Mouse (Mus musculus) retina, postnatal 7 days (tissue): ENCODE measurements around the gene Nrxn1.

Source experiments
- DNase-seq: peaks from one replicate; pipeline ENCODE4 v3.0.0-alpha.2; 2012; ENCODE audit warnings: low read depth, low spot score

The Nrxn1 gene

GRCm38 (mm10) chr17:90088314-90088650 lies 1004.6 kb downstream of the Nrxn1 start:
- DNase-seq: peak; percentile 69

DNA sequence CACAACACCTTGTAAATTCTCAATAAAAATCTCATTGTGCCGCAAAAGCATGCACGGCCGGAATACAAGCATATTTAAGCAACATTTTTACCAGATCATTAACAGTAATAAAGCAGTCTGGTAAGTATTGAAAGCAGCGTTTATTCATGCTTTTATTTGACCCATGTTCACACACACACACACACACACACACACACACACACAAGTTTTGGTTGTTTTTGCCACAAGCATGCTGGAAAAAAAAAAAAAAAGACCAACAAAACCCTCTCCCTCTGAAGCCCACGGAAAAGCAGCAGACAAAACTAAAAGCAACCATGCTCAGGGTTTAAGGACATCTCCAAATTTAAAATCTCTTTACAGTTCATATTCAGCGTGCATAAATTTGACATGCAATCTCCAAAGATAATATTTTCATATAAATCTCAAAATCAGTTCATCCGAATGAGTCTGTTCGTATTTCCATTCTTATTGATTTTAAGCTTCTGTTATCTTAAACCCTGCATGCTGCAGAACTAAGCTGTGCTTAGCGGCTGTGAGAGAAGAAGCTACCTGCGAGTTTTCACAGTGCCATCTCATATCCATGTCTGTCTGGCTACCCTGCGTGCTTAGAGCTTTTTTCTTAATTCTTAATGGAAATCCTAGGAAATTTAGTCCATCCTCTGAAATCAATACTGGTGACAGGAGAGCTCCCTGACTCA lies 1005.1 kb downstream of the Nrxn1 start:
- no peak for DNase-seq

DNA sequence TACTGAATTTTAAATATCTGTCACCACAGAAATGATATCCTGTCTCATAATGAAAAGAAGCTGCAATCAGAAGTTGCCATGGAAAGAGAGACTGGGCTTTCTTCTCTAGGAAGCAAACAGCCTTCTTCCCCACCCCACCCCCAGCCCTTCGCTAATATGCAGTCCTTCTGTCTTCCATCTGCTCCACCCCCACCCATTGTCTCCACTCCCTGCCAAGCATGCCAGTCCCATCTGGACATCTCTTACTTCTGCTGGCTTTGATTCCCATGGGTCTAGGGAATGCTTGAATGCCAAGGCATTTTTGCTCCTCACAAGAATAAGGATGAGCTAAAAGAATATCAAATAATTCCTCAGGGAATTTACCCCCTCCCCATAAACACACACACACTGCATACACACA lies 1006.0 kb downstream of the Nrxn1 start:
- DNase-seq: peak; percentile 42

GRCm38 (mm10) chr17:90079003-90079402 lies 1013.9 kb downstream of the Nrxn1 start:
- no peak for DNase-seq

GRCm38 (mm10) chr17:90078488-90078887 lies 1014.4 kb downstream of the Nrxn1 start:
- DNase-seq: no peak

- DNase-seq: no peak
Observed at GRCm38 (mm10) chr17:90062866-90063265, 1030.0 kb downstream of the Nrxn1 start.

DNA sequence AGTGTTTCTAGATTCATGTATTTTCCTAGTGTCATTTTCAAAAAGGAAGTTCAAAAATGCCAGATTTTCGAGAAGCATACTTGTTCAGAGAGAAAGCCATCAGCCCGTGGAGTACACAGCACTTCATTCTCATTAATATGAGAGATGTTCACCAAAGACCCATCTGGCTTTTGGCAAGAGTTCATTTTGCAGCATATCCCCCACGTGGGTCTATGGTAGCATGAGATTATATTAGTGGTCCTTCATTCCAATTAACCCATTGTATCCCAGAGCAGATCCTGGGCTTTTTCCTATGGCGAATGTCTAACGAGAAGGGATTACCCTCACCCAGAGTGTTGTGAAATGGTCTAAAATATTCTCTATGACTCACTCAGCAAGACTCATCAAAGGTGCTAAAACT lies 1032.0 kb downstream of the Nrxn1 start:
- no peak for DNase-seq

- DNase-seq: no peak
Observed at GRCm38 (mm10) chr17:90060168-90060567, 1032.7 kb downstream of the Nrxn1 start.

DNA sequence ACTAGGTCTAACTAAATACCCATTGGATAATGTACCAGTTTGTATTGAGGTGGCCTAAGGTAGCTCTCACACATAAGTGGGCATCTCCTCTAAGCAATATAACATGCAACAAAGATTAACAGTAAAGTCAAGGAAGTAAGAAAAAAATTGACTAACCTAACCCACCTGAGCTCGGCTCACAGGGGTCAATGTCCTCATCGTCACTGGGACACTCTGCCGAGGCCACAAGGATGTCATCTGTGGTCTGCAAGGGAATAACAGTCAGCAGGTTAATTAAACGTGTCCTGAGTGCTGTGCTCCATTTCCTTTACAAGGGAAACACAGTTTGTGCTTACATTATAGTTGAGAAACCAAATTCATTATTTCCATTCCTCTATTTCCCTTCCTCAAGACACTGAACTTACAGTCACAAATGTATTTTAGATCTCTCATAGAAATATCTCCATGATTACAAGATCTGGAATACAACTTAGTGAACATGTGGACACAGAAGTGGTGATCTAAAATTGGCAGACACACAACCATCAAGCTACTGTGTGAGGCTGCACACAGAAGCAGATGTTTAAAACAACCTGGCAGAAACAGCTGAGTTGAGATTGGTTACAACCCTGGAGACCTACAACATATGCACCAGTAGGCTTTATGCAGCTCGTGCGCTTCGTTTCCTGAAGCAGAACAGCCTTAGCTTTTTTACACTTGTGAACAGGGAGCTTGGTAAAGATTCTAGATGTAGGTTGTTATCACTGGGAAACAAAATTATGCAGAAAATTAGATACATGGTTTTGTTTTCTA lies 1033.4 kb downstream of the Nrxn1 start:
- DNase-seq: no peak

DNA sequence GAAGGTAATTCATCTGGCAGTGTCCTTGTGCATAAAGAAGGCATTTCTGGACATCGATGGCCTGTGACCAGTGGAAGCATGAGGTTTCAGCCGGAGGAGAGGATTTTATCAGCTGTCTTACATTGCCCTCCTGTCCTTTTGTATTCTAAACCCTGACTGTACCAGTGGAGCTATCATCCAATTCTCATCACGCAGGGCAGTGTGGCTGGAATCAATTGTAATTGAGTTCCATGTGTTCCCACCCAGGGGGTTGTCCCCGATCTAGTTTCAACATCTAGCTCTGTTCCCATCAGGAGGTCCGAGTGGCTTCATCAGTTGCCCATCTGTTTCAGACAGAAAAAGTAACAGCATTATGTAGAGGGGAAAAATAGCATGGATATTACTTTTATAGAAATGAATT lies 1038.6 kb downstream of the Nrxn1 start:
- no peak for DNase-seq

DNA sequence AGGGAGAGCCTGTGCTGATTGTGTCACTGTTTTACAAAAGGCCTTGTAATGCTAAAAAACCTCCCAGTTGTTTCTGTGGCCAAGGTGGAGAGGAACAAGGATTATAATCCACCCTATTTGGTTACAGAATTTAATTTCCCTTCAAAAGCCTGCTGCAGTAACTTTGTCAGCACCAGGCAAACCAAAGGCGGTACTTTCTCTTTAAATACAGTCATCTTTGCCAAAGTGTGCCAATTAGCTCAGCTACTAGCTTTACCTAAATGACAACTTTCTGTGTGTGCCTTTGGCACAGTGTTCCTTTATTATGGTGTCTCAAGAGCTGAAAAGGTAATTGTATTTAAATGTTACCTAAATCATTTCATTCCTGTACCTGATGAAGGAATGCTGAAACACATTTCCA lies 1053.6 kb downstream of the Nrxn1 start:
- DNase-seq: no peak

GRCm38 (mm10) chr17:90032416-90032815 lies 1060.5 kb downstream of the Nrxn1 start:
- DNase-seq: no peak

- no peak for DNase-seq
Observed at GRCm38 (mm10) chr17:90016636-90017035, 1076.2 kb downstream of the Nrxn1 start.

DNA sequence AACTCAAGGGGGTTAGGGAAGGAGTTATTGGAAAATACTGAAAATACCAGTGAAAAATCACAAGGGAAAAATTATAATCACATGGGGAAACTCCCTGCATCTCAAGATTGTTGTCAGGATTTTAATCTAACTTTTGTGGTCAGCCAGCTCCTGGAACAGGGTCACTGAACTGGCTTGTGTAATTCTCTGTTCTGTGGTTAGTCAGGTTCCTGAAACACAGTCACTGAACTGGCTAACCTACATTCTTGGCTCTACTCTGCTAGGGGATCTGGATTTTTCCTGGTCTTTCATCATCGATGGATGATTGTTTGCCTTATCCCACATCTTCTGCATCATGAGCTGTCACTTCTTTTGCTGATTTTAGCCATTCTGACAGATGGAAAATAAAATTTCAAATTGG lies 1081.1 kb downstream of the Nrxn1 start:
- DNase-seq: no peak

GRCm38 (mm10) chr17:90007438-90008109 lies 1085.3 kb downstream of the Nrxn1 start:
- DNase-seq: no peak

GRCm38 (mm10) chr17:89990651-89991050 lies 1102.2 kb downstream of the Nrxn1 start:
- DNase-seq: no peak
